Mouse (Mus musculus) CD4-positive naive resting alpha-beta T cell, adult 76 days (primary cell): ENCODE results near the gene F930015N05Rik. TPM values are rescaled to one million over a fixed set of nuclear protein-coding genes. Genes with fewer than 3 reads are reported as not detected.

Experiments used
- total RNA-seq: library from RNA; stranded (reverse); gene quantifications from one replicate; pipeline ENCODE4 v1.2.4, GENCODE M21; 2023

Gene F930015N05Rik
- not detected for total RNA-seq

GRCm38 (mm10) chr11:64436412-64436727 is at the start of gene F930015N05Rik:
F930015N05Rik (minus strand) TSS chr11:64436653.

GRCm38 (mm10) chr11:64434611-64435545 is 1.6 kb downstream of the F930015N05Rik start, which contains the start of gene Hs3st3a1:
Hs3st3a1 (plus strand) TSS chr11:64435332.

Other genes with a start within 250 kb of the F930015N05Rik start
- not detected for gene Hs3st3a1, start 1.3 kb downstream of the F930015N05Rik start, total RNA-seq